Mouse (Mus musculus): Measurements from ENCODE around the gene Stx18. TPM values are rescaled to one million over a fixed set of nuclear protein-coding genes. Genes with fewer than 3 reads are reported as not detected.

Gene Stx18
- polyA plus RNA-seq, 1 experiment from 2014 or later, result 53.2 TPM

DNA sequence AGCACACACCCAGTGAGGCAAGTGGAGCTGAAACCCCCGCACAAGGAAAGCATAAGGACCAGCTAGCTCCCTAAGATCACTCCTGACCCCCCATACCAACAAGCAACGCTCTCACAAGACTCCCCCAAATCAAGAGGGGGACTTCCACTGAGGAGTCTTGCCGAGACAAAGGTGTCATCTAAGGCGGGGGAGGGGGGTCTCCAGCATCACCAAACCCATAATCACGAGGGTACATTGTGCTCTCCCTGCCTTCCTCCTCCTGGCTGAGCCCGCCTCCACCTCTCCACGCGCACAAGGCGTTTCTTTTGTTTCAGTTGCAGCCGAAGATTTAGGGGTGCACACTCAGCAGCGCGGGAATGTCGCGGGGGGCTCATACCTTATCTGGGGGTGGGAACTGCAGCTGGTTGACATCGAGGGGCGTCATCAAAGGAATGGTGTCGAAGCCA lies 120.0 kb downstream of the Stx18 start:
- peak overlapping the region; percentile 83; the same call in 1 of the 2 replicates for H3K27ac ChIP-seq (ENCODE audit: low read depth, low read length)
- peak; percentile 68 for DNase-seq (ENCODE audit: low spot score)
- WGBS, result 3% methylated on average over 17 of the region's 17 CpGs
- no peaks in the 10 kb centered on the region for H3K9me3 ChIP-seq (ENCODE audit: control insufficient read depth, low read length)
- peaks cover 18% of the 10 kb centered on the region for H3K36me3 ChIP-seq (ENCODE audit: control insufficient read depth, insufficient read depth, low read length)
- H3K4me3 ChIP-seq (ENCODE audit: low read depth, low read length), result peak overlapping the region; percentile 86
- peak overlapping the region; percentile 73 for H3K4me2 ChIP-seq (ENCODE audit: low read depth)
- H3K4me1 ChIP-seq (ENCODE audit: control insufficient read depth, insufficient read depth, low read length), result peaks cover 18% of the 10 kb centered on the region
- peak overlapping the region; percentile 99 for H3K9ac ChIP-seq (ENCODE audit: low read length)
- peaks cover 5% of the 10 kb centered on the region; the same call in 1 of the 2 replicates for H3K27me3 ChIP-seq (ENCODE audit: control insufficient read depth, insufficient read depth, low read length)
- peak; percentile 42 for ATAC-seq (ENCODE audit: insufficient read depth, low FRiP score, low TSS enrichment)

GRCm38 (mm10) chr5:38158947-38159633 lies 120.5 kb downstream of the Stx18 start:
- peaks cover 15% of the 10 kb centered on the region for H3K36me3 ChIP-seq (ENCODE audit: control insufficient read depth, insufficient read depth, low read length)
- H3K4me3 ChIP-seq (ENCODE audit: low read depth, low read length), result peak overlapping the region; percentile 86
- H3K4me1 ChIP-seq (ENCODE audit: control insufficient read depth, insufficient read depth, low read length), result peaks cover 18% of the 10 kb centered on the region
- ATAC-seq (ENCODE audit: insufficient read depth, low FRiP score, low TSS enrichment), result peak; percentile 60
- H3K4me2 ChIP-seq (ENCODE audit: low read depth), result peak overlapping the region; percentile 73
- peak; percentile 84 for DNase-seq (ENCODE audit: low spot score)
- H3K9ac ChIP-seq (ENCODE audit: low read length), result peak overlapping the region; percentile 99
- under 1% methylated on average over 62 of the region's 79 CpGs for WGBS
- H3K27me3 ChIP-seq (ENCODE audit: control insufficient read depth, insufficient read depth, low read length), result peaks cover 5% of the 10 kb centered on the region; the same call in 1 of the 2 replicates
- no peaks in the 10 kb centered on the region for H3K9me3 ChIP-seq (ENCODE audit: control insufficient read depth, low read length)
- peak overlapping the region; percentile 83 for H3K27ac ChIP-seq (ENCODE audit: low read depth, low read length)

DNA sequence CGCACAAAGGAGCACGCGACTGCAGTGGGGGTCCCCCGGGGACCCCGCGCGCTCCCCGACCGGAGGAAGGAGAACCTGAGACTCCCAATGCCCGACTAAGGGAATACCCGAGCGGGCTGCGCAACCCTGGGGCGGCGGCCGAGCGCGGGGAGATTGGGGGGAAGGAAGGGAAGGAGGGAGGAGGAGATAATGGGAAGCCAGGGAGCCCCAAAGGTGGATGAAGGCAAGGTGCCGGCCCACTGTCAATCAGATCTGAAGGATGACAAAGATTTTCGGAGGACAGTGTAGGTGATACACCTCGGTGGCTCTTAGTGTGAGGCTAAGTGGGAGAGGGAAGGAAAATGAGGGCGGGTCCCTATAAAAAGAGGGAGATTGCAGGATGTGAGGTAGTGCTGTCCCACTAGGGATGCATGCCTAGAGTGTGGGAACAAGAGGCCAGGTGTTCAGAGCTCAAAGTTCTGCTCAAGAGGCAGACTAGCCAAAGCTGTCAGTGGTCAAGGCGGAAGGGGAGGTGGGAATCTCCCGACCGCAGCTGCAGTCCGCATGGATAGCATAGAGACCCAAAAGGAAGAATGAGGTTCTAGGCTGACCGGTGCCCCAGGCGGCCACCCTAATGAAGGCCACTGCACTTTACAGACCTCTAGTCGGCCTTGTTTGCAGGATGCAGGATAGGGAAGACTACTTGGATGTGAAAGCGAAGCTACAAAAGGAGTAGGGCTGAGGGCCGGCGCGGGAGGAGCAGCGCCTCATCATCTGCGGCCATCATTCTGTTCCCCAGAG lies 121.3 kb downstream of the Stx18 start, which contains the start of gene Nsg1:
Gene Nsg1 (minus strand): TSS at position 274 of the 780 bp plus-strand sequence.
- Histone ChIP-seq H3K9me3 (ENCODE audit: control insufficient read depth, low read length) (no peaks in the 10 kb centered on the region), H3K9ac (ENCODE audit: low read length) (peak within 1 kb of the TSS; percentile 99), H3K4me1 (ENCODE audit: control insufficient read depth, insufficient read depth, low read length) (peaks cover 18% of the 10 kb centered on the region), H3K4me3 (ENCODE audit: low read depth, low read length) (peak within 1 kb of the TSS; percentile 86), H3K4me2 (ENCODE audit: low read depth) (peak within 1 kb of the TSS; percentile 73), H3K27ac (ENCODE audit: low read depth, low read length) (peak within 1 kb of the TSS; percentile 83), H3K36me3 (ENCODE audit: control insufficient read depth, insufficient read depth, low read length) (peaks cover 10% of the 10 kb centered on the region), H3K27me3 (ENCODE audit: control insufficient read depth, insufficient read depth, low read length) (peaks cover 5% of the 10 kb centered on the region; the same call in 1 of the 2 replicates)
- ATAC-seq (ENCODE audit: insufficient read depth, low FRiP score, low TSS enrichment) (peak; percentile 35), DNase-seq (ENCODE audit: low spot score) (peak; percentile 53)
- WGBS, result 9% methylated on average over 35 of the region's 35 CpGs

DNA sequence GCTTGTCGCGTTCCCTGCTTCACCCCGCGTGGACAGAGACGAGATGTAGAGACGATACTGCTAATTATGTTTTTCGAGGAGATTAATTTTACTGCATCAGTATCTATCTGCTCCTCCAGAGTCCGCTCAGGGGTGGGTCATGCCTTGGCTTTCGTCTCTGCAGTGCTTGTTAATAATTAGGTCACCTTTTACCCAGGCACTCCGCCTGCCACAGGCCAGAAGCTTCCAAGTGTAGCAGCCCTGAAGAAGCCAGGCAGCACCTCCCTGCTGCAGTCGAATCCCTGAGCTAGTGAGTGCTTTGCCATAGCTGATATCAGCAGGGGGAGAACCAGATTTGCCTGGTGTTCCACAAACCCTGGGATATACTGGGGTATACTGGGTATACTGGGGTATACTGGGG lies 130.0 kb downstream of the Stx18 start:
- Histone ChIP-seq H3K27ac (ENCODE audit: low read depth, low read length) (no peak overlapping the region), H3K9me3 (ENCODE audit: control insufficient read depth, low read length) (no peaks in the 10 kb centered on the region), H3K27me3 (ENCODE audit: control insufficient read depth, insufficient read depth, low read length) (no peaks in the 10 kb centered on the region), H3K4me1 (ENCODE audit: control insufficient read depth, insufficient read depth, low read length) (no peaks in the 10 kb centered on the region), H3K4me3 (ENCODE audit: low read depth, low read length) (no peak overlapping the region), H3K9ac (ENCODE audit: low read length) (no peak overlapping the region), H3K4me2 (ENCODE audit: low read depth) (no peak overlapping the region), H3K36me3 (ENCODE audit: control insufficient read depth, insufficient read depth, low read length) (no peaks in the 10 kb centered on the region)
- WGBS, result 85% methylated on average over 11 of the region's 11 CpGs
- DNase-seq (ENCODE audit: low spot score), result no peak
- ATAC-seq (ENCODE audit: insufficient read depth, low FRiP score, low TSS enrichment), result no peak

DNA sequence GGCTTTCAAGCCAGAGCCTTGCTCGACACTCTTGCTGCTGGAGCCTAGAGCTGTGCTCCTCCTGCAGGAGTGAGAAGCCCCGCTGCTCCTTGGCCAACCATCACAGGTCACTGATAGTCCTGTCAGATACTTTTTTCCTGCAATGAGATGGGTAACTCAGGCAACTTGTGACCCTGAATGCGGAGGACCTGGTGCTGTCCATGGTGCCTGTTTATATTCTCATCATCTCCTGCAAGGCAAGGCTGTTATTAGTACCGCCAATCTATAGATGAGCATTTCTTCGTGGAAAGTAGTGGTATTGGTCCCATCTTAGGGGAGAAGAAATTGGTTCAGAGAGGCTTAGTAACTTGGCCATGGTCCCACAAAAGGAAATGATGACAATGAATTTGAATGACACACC lies 135.2 kb downstream of the Stx18 start:
- no peaks in the 10 kb centered on the region for H3K4me1 ChIP-seq (ENCODE audit: control insufficient read depth, insufficient read depth, low read length)
- H3K27ac ChIP-seq (ENCODE audit: low read depth, low read length), result no peak overlapping the region
- H3K4me2 ChIP-seq (ENCODE audit: low read depth), result no peak overlapping the region
- no peak for DNase-seq (ENCODE audit: low spot score)
- 53% methylated on average over 5 of the region's 5 CpGs for WGBS
- no peak overlapping the region for H3K4me3 ChIP-seq (ENCODE audit: low read depth, low read length)
- no peak overlapping the region for H3K9ac ChIP-seq (ENCODE audit: low read length)
- no peaks in the 10 kb centered on the region for H3K9me3 ChIP-seq (ENCODE audit: control insufficient read depth, low read length)
- ATAC-seq (ENCODE audit: insufficient read depth, low FRiP score, low TSS enrichment), result no peak
- H3K36me3 ChIP-seq (ENCODE audit: control insufficient read depth, insufficient read depth, low read length), result no peaks in the 10 kb centered on the region
- H3K27me3 ChIP-seq (ENCODE audit: control insufficient read depth, insufficient read depth, low read length), result no peaks in the 10 kb centered on the region

- 78% methylated on average over 16 of the region's 16 CpGs for WGBS
- ATAC-seq (ENCODE audit: insufficient read depth, low FRiP score, low TSS enrichment), result no peak
Observed at GRCm38 (mm10) chr5:38174256-38174912, 135.8 kb downstream of the Stx18 start.

DNA sequence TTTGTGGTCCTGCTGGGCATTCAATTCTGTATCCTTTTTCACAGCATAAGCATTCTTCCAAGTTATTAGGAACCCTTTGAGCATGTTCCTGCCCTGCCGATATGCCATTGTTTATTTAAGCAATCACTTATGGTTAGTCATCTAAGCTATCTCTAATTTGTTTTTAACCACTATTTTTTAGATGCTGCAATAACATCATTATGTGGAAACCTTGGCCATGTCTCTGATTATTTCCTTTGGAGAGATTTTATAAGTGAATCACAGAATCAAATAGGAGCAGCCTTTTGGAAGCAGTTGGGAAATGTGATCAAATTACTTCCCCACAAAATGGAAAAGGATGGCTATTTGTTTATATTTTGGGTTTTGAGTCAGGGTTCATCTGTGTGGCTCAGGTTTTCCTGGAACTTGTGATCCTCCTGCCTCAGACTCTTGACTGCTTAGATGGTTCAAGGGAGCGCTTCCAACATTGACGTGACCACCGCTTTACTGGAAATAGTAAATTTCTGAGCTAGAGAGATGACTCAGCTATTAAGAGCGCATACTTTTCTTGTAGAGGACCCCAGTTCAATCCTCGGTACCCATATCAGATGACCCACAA lies 146.2 kb downstream of the Stx18 start:
- Histone ChIP-seq H3K9ac (ENCODE audit: low read length) (no peak overlapping the region), H3K4me3 (ENCODE audit: low read depth, low read length) (no peak overlapping the region), H3K9me3 (ENCODE audit: control insufficient read depth, low read length) (no peaks in the 10 kb centered on the region), H3K27ac (ENCODE audit: low read depth, low read length) (no peak overlapping the region), H3K27me3 (ENCODE audit: control insufficient read depth, insufficient read depth, low read length) (no peaks in the 10 kb centered on the region), H3K4me1 (ENCODE audit: control insufficient read depth, insufficient read depth, low read length) (no peaks in the 10 kb centered on the region), H3K4me2 (ENCODE audit: low read depth) (no peak overlapping the region), H3K36me3 (ENCODE audit: control insufficient read depth, insufficient read depth, low read length) (no peaks in the 10 kb centered on the region)
- no peak for DNase-seq (ENCODE audit: low spot score)
- 91% methylated on average over 6 of the region's 6 CpGs for WGBS
- ATAC-seq (ENCODE audit: insufficient read depth, low FRiP score, low TSS enrichment), result no peak

More at GRCm38 (mm10) chr5:38174256-38174912, 135.8 kb downstream of the Stx18 start:
- no peak overlapping the region for H3K9ac ChIP-seq (ENCODE audit: low read length)
- H3K4me3 ChIP-seq (ENCODE audit: low read depth, low read length), result no peak overlapping the region
- no peaks in the 10 kb centered on the region for H3K36me3 ChIP-seq (ENCODE audit: control insufficient read depth, insufficient read depth, low read length)
- H3K27me3 ChIP-seq (ENCODE audit: control insufficient read depth, insufficient read depth, low read length), result no peaks in the 10 kb centered on the region
- no peak overlapping the region for H3K27ac ChIP-seq (ENCODE audit: low read depth, low read length)
- H3K4me2 ChIP-seq (ENCODE audit: low read depth), result no peak overlapping the region
- H3K4me1 ChIP-seq (ENCODE audit: control insufficient read depth, insufficient read depth, low read length), result no peaks in the 10 kb centered on the region
- no peak for DNase-seq (ENCODE audit: low spot score)
- no peaks in the 10 kb centered on the region for H3K9me3 ChIP-seq (ENCODE audit: control insufficient read depth, low read length)

- no peak overlapping the region for H3K27ac ChIP-seq (ENCODE audit: low read depth, low read length)
- H3K36me3 ChIP-seq (ENCODE audit: control insufficient read depth, insufficient read depth, low read length), result no peaks in the 10 kb centered on the region
- ATAC-seq (ENCODE audit: insufficient read depth, low FRiP score, low TSS enrichment), result no peak
Observed at GRCm38 (mm10) chr5:38187006-38187405, 148.5 kb downstream of the Stx18 start.

More at GRCm38 (mm10) chr5:38187006-38187405, 148.5 kb downstream of the Stx18 start:
- Histone ChIP-seq H3K4me1 (ENCODE audit: control insufficient read depth, insufficient read depth, low read length) (no peaks in the 10 kb centered on the region), H3K9ac (ENCODE audit: low read length) (no peak overlapping the region), H3K9me3 (ENCODE audit: control insufficient read depth, low read length) (no peaks in the 10 kb centered on the region), H3K4me2 (ENCODE audit: low read depth) (no peak overlapping the region), H3K27me3 (ENCODE audit: control insufficient read depth, insufficient read depth, low read length) (no peaks in the 10 kb centered on the region), H3K4me3 (ENCODE audit: low read depth, low read length) (no peak overlapping the region)
- DNase-seq (ENCODE audit: low spot score), result no peak
- 98% methylated on average over 2 of the region's 2 CpGs for WGBS

All from neural tube, embryonic 11.5 days (tissue).